Mouse (Mus musculus) neural tube, embryonic 11.5 days (tissue): ENCODE data around the gene Ccdc97. TPM values are rescaled to one million over a fixed set of nuclear protein-coding genes. Genes with fewer than 3 reads are reported as not detected.

Experiments used
- ATAC-seq: fragments of 200-750 bp; cut with Nextera tagmentation; 2 replicates; pipeline ENCODE4 v1.8.0; 2017; ENCODE audit warnings: moderate number of reproducible peaks, mild to moderate bottlenecking, moderate TSS enrichment, moderate library complexity; ENCODE audit not compliant: insufficient read depth, low FRiP score, low TSS enrichment
- DNase-seq: peaks from one replicate; pipeline ENCODE4 v3.0.0-alpha.2; 2015; ENCODE audit warnings: low spot score
- H3K27ac ChIP-seq: fragments of 300-500 bp; sonication (generic); 2 replicates; pipeline ENCODE4 v1.5.1; 2014; ENCODE audit warnings: low read depth, mild to moderate bottlenecking, low read length
- H3K27me3 ChIP-seq: fragments of 300-500 bp; sonication (generic); 2 replicates; pipeline ENCODE4 v1.6.1; 2014; ENCODE audit warnings: mild to moderate bottlenecking, low read length, mixed read lengths; ENCODE audit not compliant: control insufficient read depth, insufficient read depth
- H3K36me3 ChIP-seq: fragments of 300-500 bp; sonication (generic); 2 replicates; pipeline ENCODE4 v1.6.1; 2014; ENCODE audit warnings: mild to moderate bottlenecking, low read length, moderate library complexity, mixed read lengths; ENCODE audit not compliant: control insufficient read depth, insufficient read depth
- H3K4me1 ChIP-seq: fragments of 300-500 bp; sonication (generic); 2 replicates; pipeline ENCODE4 v1.6.1; 2014; ENCODE audit warnings: low read length, mixed read lengths; ENCODE audit not compliant: control insufficient read depth, insufficient read depth
- H3K4me2 ChIP-seq: fragments of 300-500 bp; sonication (generic); 2 replicates; pipeline ENCODE4 v1.6.1; 2014; ENCODE audit warnings: low read depth, mild to moderate bottlenecking, moderate library complexity
- H3K4me3 ChIP-seq: fragments of 300-500 bp; sonication (generic); 2 replicates; pipeline ENCODE4 v1.5.1; 2014; ENCODE audit warnings: low read depth, low read length
- H3K9ac ChIP-seq: fragments of 300-500 bp; sonication (generic); 2 replicates; pipeline ENCODE4 v1.6.1; 2014; ENCODE audit warnings: mild to moderate bottlenecking, low read length
- H3K9me3 ChIP-seq: fragments of 300-500 bp; sonication (generic); 2 replicates; pipeline ENCODE4 v1.6.1; 2016; ENCODE audit warnings: low read length; ENCODE audit not compliant: control insufficient read depth
- WGBS: fragments of 180-500 bp; shearing (Covaris S2); extraction: QIAGEN DNeasy Blood & Tissue Kit; methylation state at CpG from one replicate; pipeline ENCODE4 v1.1.7; 2014; 5-methylcytosine and 5-hydroxymethylcytosine counted together
- polyA plus RNA-seq: library from polyadenylated mRNA; unstranded; fragments of >200 nt; fragmentation: Nextera tagmentation; extraction: Ambion mirVana; gene quantifications from 2 replicates; pipeline ENCODE4 v1.2.1, GENCODE M21; 2014

Ccdc97 gene
- polyA plus RNA-seq, 1 experiment from 2014 or later, result 39.5 TPM

- Histone ChIP-seq H3K4me3 (no peak overlapping the region), H3K36me3 (peaks cover 27% of the 10 kb centered on the region), H3K4me2 (no peak overlapping the region; the same call in 1 of the 2 replicates), H3K4me1 (peaks cover 6% of the 10 kb centered on the region; the same call in 1 of the 2 replicates), H3K9ac (no peak overlapping the region), H3K27me3 (no peaks in the 10 kb centered on the region), H3K27ac (no peak overlapping the region), H3K9me3 (no peaks in the 10 kb centered on the region)
- 93% methylated on average over 3 of the region's 3 CpGs for WGBS
- DNase-seq (no peak), ATAC-seq (no peak)
Measured at GRCm38 (mm10) chr7:25717478-25717877, 1.4 kb downstream of the Ccdc97 start.

- WGBS, result 97% methylated on average over 22 of the region's 22 CpGs
- Histone ChIP-seq H3K27ac (no peak overlapping the region), H3K9me3 (no peaks in the 10 kb centered on the region), H3K36me3 (peaks cover 20% of the 10 kb centered on the region), H3K4me3 (no peak overlapping the region), H3K4me1 (peaks cover 18% of the 10 kb centered on the region), H3K4me2 (no peak overlapping the region), H3K27me3 (no peaks in the 10 kb centered on the region), H3K9ac (no peak overlapping the region)
- DNase-seq, result no peak
- no peak for ATAC-seq
Measured at GRCm38 (mm10) chr7:25715731-25716271, 3.1 kb downstream of the Ccdc97 start.

DNA sequence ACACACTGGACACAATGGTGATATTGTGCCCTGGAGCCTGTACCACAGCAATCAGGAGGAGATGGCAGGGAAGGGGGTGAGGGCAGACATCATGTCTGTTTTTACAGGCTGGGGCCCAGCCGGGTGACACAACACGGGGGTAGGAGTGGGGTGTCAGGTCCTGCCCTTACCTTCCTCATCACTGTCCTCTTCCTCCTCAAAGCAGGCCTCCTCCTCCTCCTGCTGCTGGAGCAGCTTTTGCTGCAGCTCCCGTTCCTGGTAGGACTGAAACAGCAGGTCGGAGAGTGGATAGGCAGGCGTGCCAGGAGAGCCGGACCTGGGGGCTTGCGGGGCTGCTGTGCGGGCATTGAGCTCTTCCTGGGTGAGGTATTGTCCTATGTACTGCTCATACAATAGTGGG is 4.3 kb downstream of the Ccdc97 start:
- H3K4me3 ChIP-seq, result no peak overlapping the region
- peaks cover 26% of the 10 kb centered on the region for H3K4me1 ChIP-seq
- H3K9ac ChIP-seq, result no peak overlapping the region
- H3K9me3 ChIP-seq, result no peaks in the 10 kb centered on the region
- no peaks in the 10 kb centered on the region for H3K27me3 ChIP-seq
- ATAC-seq (no peak), DNase-seq (no peak)
- no peak overlapping the region for H3K27ac ChIP-seq
- 86% methylated on average over 7 of the region's 8 CpGs for WGBS
- H3K36me3 ChIP-seq, result peaks cover 17% of the 10 kb centered on the region
- H3K4me2 ChIP-seq, result no peak overlapping the region

- no peak for ATAC-seq
- DNase-seq, result no peak
- H3K36me3 ChIP-seq, result peaks cover 17% of the 10 kb centered on the region
Measured at GRCm38 (mm10) chr7:25712801-25713200, 6.1 kb downstream of the Ccdc97 start.

GRCm38 (mm10) chr7:25711731-25712197 is 7.1 kb downstream of the Ccdc97 start:
- 21% methylated on average over 7 of the region's 7 CpGs for WGBS
- 0 out of 2 replicates have a peak overlapping the region, but pooled peaks have one; percentile 14 for H3K27ac ChIP-seq
- H3K4me2 ChIP-seq, result no peak overlapping the region
- no peaks in the 10 kb centered on the region for H3K9me3 ChIP-seq
- H3K36me3 ChIP-seq, result peaks cover 17% of the 10 kb centered on the region
- DNase-seq (peak; percentile 55), ATAC-seq (peak; percentile 48; the same call in 1 of the 2 replicates)
- H3K9ac ChIP-seq, result peak overlapping the region; percentile 14; the same call in 1 of the 2 replicates
- peaks cover 20% of the 10 kb centered on the region for H3K4me1 ChIP-seq
- no peak overlapping the region for H3K4me3 ChIP-seq
- no peaks in the 10 kb centered on the region for H3K27me3 ChIP-seq

More at GRCm38 (mm10) chr7:25712801-25713200, 6.1 kb downstream of the Ccdc97 start:
- Histone ChIP-seq H3K9me3 (no peaks in the 10 kb centered on the region), H3K27ac (no peak overlapping the region), H3K4me1 (peaks cover 20% of the 10 kb centered on the region), H3K4me3 (no peak overlapping the region), H3K9ac (no peak overlapping the region), H3K4me2 (no peak overlapping the region), H3K27me3 (no peaks in the 10 kb centered on the region)
- 91% methylated on average over 9 of the region's 9 CpGs for WGBS

DNA sequence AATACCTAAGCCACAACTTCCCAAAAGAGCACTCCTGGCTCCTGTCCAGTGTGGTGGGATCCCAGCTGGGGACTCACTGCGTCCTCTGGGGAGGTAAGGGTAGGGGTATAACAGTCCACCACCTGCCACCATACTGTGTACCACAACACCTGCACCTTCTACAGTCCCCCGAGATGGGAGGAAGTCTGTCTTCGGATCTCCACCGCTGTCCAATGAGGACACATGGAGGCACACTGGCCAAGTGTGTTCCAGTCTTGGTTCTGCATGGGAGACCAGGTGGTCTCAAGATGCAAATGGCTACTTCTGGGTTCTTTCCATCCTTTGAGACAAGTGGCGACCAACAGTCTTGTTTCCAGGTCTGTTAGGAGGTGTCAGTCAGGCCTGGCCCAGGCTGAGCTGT is 7.7 kb downstream of the Ccdc97 start:
- Histone ChIP-seq H3K4me1 (peaks cover 20% of the 10 kb centered on the region), H3K4me3 (no peak overlapping the region), H3K4me2 (no peak overlapping the region), H3K9me3 (no peaks in the 10 kb centered on the region), H3K27me3 (no peaks in the 10 kb centered on the region), H3K36me3 (peaks cover 17% of the 10 kb centered on the region), H3K9ac (no peak overlapping the region), H3K27ac (no peak overlapping the region)
- DNase-seq (no peak), ATAC-seq (no peak)
- 68% methylated on average over 5 of the region's 5 CpGs for WGBS

DNA sequence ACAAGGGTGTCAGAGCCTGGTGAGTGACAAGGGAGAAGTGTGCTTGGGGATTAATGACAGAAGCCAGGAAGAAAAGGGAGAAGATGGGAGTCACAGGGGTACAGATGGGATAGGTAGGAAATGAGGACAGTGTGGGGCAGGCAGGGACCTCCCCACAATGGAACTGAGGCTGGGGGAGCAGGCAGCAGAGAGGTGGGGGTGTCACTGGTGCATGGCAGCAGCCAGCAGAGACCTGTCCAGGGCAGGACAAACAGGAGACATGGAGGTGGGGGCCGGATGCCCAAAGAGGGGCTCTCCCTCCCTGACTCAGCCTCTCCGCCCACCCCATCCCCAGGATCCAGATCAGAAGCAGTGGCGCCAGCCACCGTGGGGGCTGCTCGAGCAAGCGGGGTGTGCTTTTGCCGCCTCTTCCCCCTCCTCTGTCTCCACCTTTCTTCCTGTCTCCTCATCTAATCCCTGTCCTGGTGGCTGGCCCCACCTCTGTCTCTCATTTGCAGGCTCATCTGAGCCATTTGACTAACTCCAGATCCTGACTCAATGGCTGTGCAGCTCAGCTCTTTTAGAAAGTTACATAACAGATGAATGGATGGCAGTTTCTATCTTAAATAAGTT is 8.3 kb downstream of the Ccdc97 start:
- Histone ChIP-seq H3K9me3 (no peaks in the 10 kb centered on the region), H3K36me3 (peaks cover 13% of the 10 kb centered on the region), H3K9ac (peak overlapping the region; percentile 42; the same call in 1 of the 2 replicates), H3K27me3 (no peaks in the 10 kb centered on the region), H3K4me2 (no peak overlapping the region), H3K4me1 (peaks cover 20% of the 10 kb centered on the region), H3K27ac (no peak overlapping the region), H3K4me3 (no peak overlapping the region)
- DNase-seq (no peak), ATAC-seq (peak; percentile 18; the same call in 1 of the 2 replicates)
- WGBS, result 14% methylated on average over 5 of the region's 7 CpGs

GRCm38 (mm10) chr7:25709961-25710360 is 8.9 kb downstream of the Ccdc97 start:
- no peaks in the 10 kb centered on the region for H3K27me3 ChIP-seq
- DNase-seq (no peak), ATAC-seq (0 out of 2 replicates have a peak, but pooled peaks have one; percentile 6)
- H3K4me2 ChIP-seq, result no peak overlapping the region
- H3K4me3 ChIP-seq, result no peak overlapping the region
- no peak overlapping the region for H3K27ac ChIP-seq
- no peaks in the 10 kb centered on the region for H3K9me3 ChIP-seq
- WGBS, result 13% methylated on average over 12 of the region's 12 CpGs
- peaks cover 20% of the 10 kb centered on the region for H3K4me1 ChIP-seq
- H3K36me3 ChIP-seq, result peaks cover 6% of the 10 kb centered on the region
- peak overlapping the region; percentile 42 for H3K9ac ChIP-seq
